Mouse (Mus musculus): ENCODE data around the gene Lmo1. TPM values are rescaled to one million over a fixed set of nuclear protein-coding genes. Genes with fewer than 3 reads are reported as not detected.

The Lmo1 gene
- total RNA-seq (2021) = 10 to 100 TPM; 25.2 to 26.8 TPM

GRCm38 (mm10) chr7:109174949-109175669 lies at the start of gene Lmo1:
Gene Lmo1, minus strand, starts transcription at chr7:109175207.
- DNase-seq (ENCODE audit: extremely low spot score in 1 of 2, low spot score in 2 of 2) = peak in 1 of 2 experiments; percentile 48
- intact Hi-C loops (cut with DNase I) = loop anchor here (5.0 kb wide), 2 partner anchors 38 to 78 kb away; no protein-coding TSS in a partner anchor

- intact Hi-C loops (cut with DNase I) = no loop called here
- DNase-seq (ENCODE audit: extremely low spot score in 1 of 2, low spot score in 2 of 2) = no peak
Measured at GRCm38 (mm10) chr7:109221716-109222110, 46.7 kb upstream of the Lmo1 start.

GRCm38 (mm10) chr7:109220766-109221715 lies 46.0 kb upstream of the Lmo1 start:
- intact Hi-C loops (cut with DNase I) = no loop called here
- no peak for DNase-seq (ENCODE audit: extremely low spot score in 1 of 2, low spot score in 2 of 2)

GRCm38 (mm10) chr7:109220026-109220425 lies 45.0 kb upstream of the Lmo1 start:
- no peak for DNase-seq (ENCODE audit: extremely low spot score in 1 of 2, low spot score in 2 of 2)
- intact Hi-C loops (cut with DNase I) = no loop called here

GRCm38 (mm10) chr7:109218977-109219271 lies 43.9 kb upstream of the Lmo1 start:
- DNase-seq (ENCODE audit: extremely low spot score in 1 of 2, low spot score in 2 of 2) = no peak
- intact Hi-C loops (cut with DNase I) = no loop called here

GRCm38 (mm10) chr7:109218130-109218976 lies 43.3 kb upstream of the Lmo1 start:
- peak; percentile 44 to 83 for DNase-seq (ENCODE audit: extremely low spot score in 1 of 2, low spot score in 2 of 2)
- intact Hi-C loops (cut with DNase I) = no loop called here

GRCm38 (mm10) chr7:109209804-109210203 lies 34.8 kb upstream of the Lmo1 start:
- intact Hi-C loops (cut with DNase I) = no loop called here
- no peak for DNase-seq (ENCODE audit: extremely low spot score in 1 of 2, low spot score in 2 of 2)

- intact Hi-C loops (cut with DNase I) = no loop called here
- no peak for DNase-seq (ENCODE audit: extremely low spot score in 1 of 2, low spot score in 2 of 2)
Measured at GRCm38 (mm10) chr7:109207811-109208210, 32.8 kb upstream of the Lmo1 start.

- intact Hi-C loops (cut with DNase I) = no loop called here
- DNase-seq (ENCODE audit: extremely low spot score in 1 of 2, low spot score in 2 of 2) = no peak
Measured at GRCm38 (mm10) chr7:109206358-109206757, 31.4 kb upstream of the Lmo1 start.

- intact Hi-C loops (cut with DNase I) = no loop called here
- DNase-seq (ENCODE audit: extremely low spot score in 1 of 2, low spot score in 2 of 2) = no peak
Measured at GRCm38 (mm10) chr7:109203140-109203539, 28.1 kb upstream of the Lmo1 start.

GRCm38 (mm10) chr7:109200559-109200958 lies 25.6 kb upstream of the Lmo1 start:
- no peak for DNase-seq (ENCODE audit: extremely low spot score in 1 of 2, low spot score in 2 of 2)
- intact Hi-C loops (cut with DNase I) = no loop called here

GRCm38 (mm10) chr7:109197161-109197650 lies 22.2 kb upstream of the Lmo1 start:
- intact Hi-C loops (cut with DNase I) = no loop called here
- no peak for DNase-seq (ENCODE audit: extremely low spot score in 1 of 2, low spot score in 2 of 2)

- intact Hi-C loops (cut with DNase I) = no loop called here
- no peak for DNase-seq (ENCODE audit: extremely low spot score in 1 of 2, low spot score in 2 of 2)
Measured at GRCm38 (mm10) chr7:109196399-109197082, 21.5 kb upstream of the Lmo1 start.

- DNase-seq (ENCODE audit: extremely low spot score in 1 of 2, low spot score in 2 of 2) = no peak
- intact Hi-C loops (cut with DNase I) = no loop called here
Measured at GRCm38 (mm10) chr7:109195982-109196381, 21.0 kb upstream of the Lmo1 start.

- no peak for DNase-seq (ENCODE audit: extremely low spot score in 1 of 2, low spot score in 2 of 2)
- intact Hi-C loops (cut with DNase I) = no loop called here
Measured at GRCm38 (mm10) chr7:109194850-109195249, 19.8 kb upstream of the Lmo1 start.

GRCm38 (mm10) chr7:109187244-109188035 lies 12.4 kb upstream of the Lmo1 start:
- intact Hi-C loops (cut with DNase I) = no loop called here
- no peak for DNase-seq (ENCODE audit: extremely low spot score in 1 of 2, low spot score in 2 of 2)

GRCm38 (mm10) chr7:109185975-109186374 lies 11.0 kb upstream of the Lmo1 start:
- intact Hi-C loops (cut with DNase I) = no loop called here
- no peak for DNase-seq (ENCODE audit: extremely low spot score in 1 of 2, low spot score in 2 of 2)

GRCm38 (mm10) chr7:109185564-109185963 lies 10.6 kb upstream of the Lmo1 start:
- intact Hi-C loops (cut with DNase I) = no loop called here
- DNase-seq (ENCODE audit: extremely low spot score in 1 of 2, low spot score in 2 of 2) = no peak

All from left cerebral cortex, postnatal 10 days (tissue).